In genomic region chr15:83036900-83037519, GRCm38 (mm10) we compare ENCODE assay signal across 9 mouse cellular contexts. TPM values are rescaled to one million over a fixed set of nuclear protein-coding genes. Genes with fewer than 3 reads are reported as not detected.
A peak's percentile ranks its signal among the peaks of the same experiment; 100 is the strongest.
DNase-seq lines count a peak whose midpoint lies in the region; ATAC-seq lines count a peak whose summit lies in the region.
"Had no signal": no experiment of that assay in that cellular context is flagged by ENCODE, and none has a peak within 500 bp of the region (broad histone marks: within the 10 kb centered on the region; RNA-seq: fewer than 3 reads in every experiment).

No protein-coding gene starts in this region.

- peaks cover 15% of the 10 kb centered on the region; the same call in 1 of the 2 replicates for H3K27me3 ChIP-seq in kidney, embryonic 16.5 days (ENCODE audit: insufficient read depth, low read length)

- ATAC-seq in kidney, embryonic 16.5 days (ENCODE audit: low FRiP score, low TSS enrichment) = no peak

- WGBS in kidney, embryonic 16.5 days = 62% methylated on average over 14 of the region's 14 CpGs

- DNase-seq in kidney, adult 11 months = peak; percentile 19
- DNase-seq in adrenal gland, adult 18-20 months (ENCODE audit: low spot score in 2 of 2) = peak; percentile 33 to 46
- peak; percentile 95 for DNase-seq in cerebellum, postnatal 10 days
- DNase-seq in kidney, postnatal 36 days = peak; percentile 43 to 67
- DNase-seq in testis, postnatal 14 days (ENCODE audit: low spot score) = peak; percentile 68
- no peak for DNase-seq in embryo, embryonic 9.5 days (ENCODE audit: extremely low spot score)
- DNase-seq in layer of hippocampus, adult 9-11 months = no peak

- no peak overlapping the region for H3K9ac ChIP-seq in kidney, embryonic 16.5 days (replicated peaks; ENCODE audit: low read length)
- H3K9ac ChIP-seq: lung, embryonic 15.5 days had no signal

- H3K4me2 ChIP-seq in kidney, embryonic 16.5 days (replicated peaks; ENCODE audit: low read depth, low read length) = no peak overlapping the region
- H3K4me2 ChIP-seq: lung, embryonic 15.5 days had no signal

- H3K27ac ChIP-seq in kidney, embryonic 16.5 days (ENCODE audit: low read length) = no peak overlapping the region
- H3K27ac ChIP-seq: lung, embryonic 15.5 days had no signal

- H3K4me1 ChIP-seq in kidney, embryonic 16.5 days (ENCODE audit: insufficient read depth, low read length) = peaks cover 50% of the 10 kb centered on the region

- no peaks in the 10 kb centered on the region for H3K9me3 ChIP-seq in kidney, embryonic 16.5 days (ENCODE audit: low read length)
- H3K9me3 ChIP-seq: lung, embryonic 15.5 days had no signal

- H3K4me3 ChIP-seq in kidney, embryonic 16.5 days (ENCODE audit: low read length) = no peak overlapping the region
- H3K4me3 ChIP-seq: lung, embryonic 15.5 days had no signal

- no peaks in the 10 kb centered on the region for H3K36me3 ChIP-seq in kidney, embryonic 16.5 days (ENCODE audit: insufficient read depth, low read length)
- H3K36me3 ChIP-seq: lung, embryonic 15.5 days had no signal

RNA-seq across cellular contexts. Expression of gene Nfam1, which starts 3.9 kb away (rescaled TPM):
- polyA plus RNA-seq in kidney, embryonic 16.5 days (2015; fragmentation: Nextera tagmentation; extraction: Ambion mirVana) = 2.6 and 3.3 TPM in 2 replicates
- total RNA-seq in adrenal gland, adult 18-20 months (2021) = 1 to 10 TPM; 3.2 to 4.1 TPM

RNA-seq across cellular contexts. Expression of gene Tcf20, which starts 49.3 kb away (rescaled TPM):
- polyA plus RNA-seq in kidney, embryonic 16.5 days (2015; fragmentation: Nextera tagmentation; extraction: Ambion mirVana) = 7.3 and 8.3 TPM in 2 replicates
- total RNA-seq in adrenal gland, adult 18-20 months (2021) = 10 to 100 TPM; 84.4 to 91.1 TPM

RNA-seq across cellular contexts. Expression of gene Serhl, which starts 52.3 kb away (rescaled TPM):
- polyA plus RNA-seq in kidney, embryonic 16.5 days (2015; fragmentation: Nextera tagmentation; extraction: Ambion mirVana) = 67.5 and 70.7 TPM in 2 replicates
- total RNA-seq in adrenal gland, adult 18-20 months (2021) = 10 to 100 TPM; 47.9 to 53.1 TPM

Comparison
In these comparisons a context has a peak if more than half of its experiments do, and no peak if none do; other contexts are left out.
1. DNase-seq: peak in kidney, adult 11 months (single experiment), adrenal gland, adult 18-20 months (2 of 2), cerebellum, postnatal 10 days (2 of 2), kidney, postnatal 36 days (2 of 2) and testis, postnatal 14 days (single experiment); none in embryo, embryonic 9.5 days (single experiment) and layer of hippocampus, adult 9-11 months (single experiment).